Mouse (Mus musculus) adrenal gland, postnatal 10 days (tissue): Measurements from ENCODE around the gene Tpi1. TPM values are rescaled to one million over a fixed set of nuclear protein-coding genes. Genes with fewer than 3 reads are reported as not detected.
"Not testable (repeated sequence)": the region's sequence is repeated elsewhere in the genome, so short reads cannot be mapped to it uniquely, and the experiment has no call there.

Source experiments
- DNase-seq: peaks from one replicate; pipeline ENCODE4 v3.0.0; 2021; ENCODE audit warnings: mixed read lengths
- total RNA-seq, 2 experiments: library from RNA; stranded (reverse); gene quantifications; 2 replicates each; pipeline ENCODE4 v1.2.3; 2021

Gene Tpi1
- total RNA-seq, 2 experiments from 2014 or later: 504 to 601 TPM

DNA sequence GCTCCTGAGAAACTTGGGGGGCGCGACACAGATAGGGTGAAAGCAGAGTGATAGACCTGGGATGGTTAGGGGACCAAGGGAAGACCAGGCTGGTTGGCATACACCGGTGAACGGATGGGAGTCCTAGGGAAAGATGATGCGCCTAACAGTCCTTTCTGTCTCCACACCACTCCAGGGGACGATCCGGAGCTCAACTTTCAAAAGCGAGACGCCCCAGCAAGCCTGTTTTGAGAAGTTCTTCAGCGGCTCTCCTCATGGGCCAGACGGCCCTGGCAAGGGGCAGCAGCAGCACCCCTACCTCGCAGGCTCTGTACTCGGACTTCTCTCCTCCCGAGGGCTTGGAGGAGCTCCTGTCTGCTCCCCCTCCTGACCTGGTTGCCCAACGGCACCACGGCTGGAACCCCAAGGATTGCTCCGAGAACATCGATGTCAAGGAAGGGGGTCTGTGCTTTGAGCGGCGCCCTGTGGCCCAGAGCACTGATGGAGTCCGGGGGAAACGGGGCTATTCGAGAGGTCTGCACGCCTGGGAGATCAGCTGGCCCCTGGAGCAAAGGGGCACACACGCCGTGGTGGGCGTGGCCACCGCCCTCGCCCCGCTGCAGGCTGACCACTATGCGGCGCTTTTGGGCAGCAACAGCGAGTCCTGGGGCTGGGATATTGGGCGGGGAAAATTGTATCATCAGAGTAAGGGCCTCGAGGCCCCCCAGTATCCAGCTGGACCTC, 4.9 kb downstream of the Tpi1 start:
- DNase-seq: peak; percentile 90

DNA sequence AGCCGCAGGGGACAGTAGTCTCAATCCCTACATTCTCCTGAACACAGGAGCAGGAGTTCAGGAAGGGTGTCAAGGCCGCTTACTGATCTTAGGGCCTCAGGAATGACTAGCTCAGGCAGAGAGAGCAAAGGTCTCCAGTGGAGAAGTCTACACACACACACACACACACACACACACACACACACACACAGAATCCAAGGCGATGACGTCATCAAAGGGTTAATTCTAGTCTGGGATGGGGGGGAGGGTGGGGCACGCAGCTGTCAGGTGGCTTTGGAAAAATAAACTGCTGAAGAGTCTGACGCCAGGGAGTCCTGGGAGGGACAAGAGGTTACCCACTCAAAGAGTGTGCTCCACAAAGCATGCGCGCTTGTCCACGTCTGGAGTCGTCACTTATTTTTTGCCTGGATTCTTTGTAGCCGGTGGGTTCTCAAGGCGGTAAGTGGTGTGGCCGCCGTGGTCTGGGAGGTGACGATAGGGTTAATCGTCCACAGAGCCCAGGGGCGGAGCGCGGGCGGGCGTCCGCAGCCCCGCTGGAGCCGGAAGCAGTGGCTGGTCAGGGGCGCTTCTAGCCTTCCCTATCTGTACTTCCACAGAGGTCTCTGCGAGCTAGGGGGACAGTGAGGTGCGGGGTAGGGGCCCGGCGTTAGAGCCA, 5.6 kb downstream of the Tpi1 start, which contains the start of gene Spsb2:
Spsb2 (plus strand) TSS at position 304 of the 655 bp plus-strand sequence.
- DNase-seq: peak; percentile 87

DNA sequence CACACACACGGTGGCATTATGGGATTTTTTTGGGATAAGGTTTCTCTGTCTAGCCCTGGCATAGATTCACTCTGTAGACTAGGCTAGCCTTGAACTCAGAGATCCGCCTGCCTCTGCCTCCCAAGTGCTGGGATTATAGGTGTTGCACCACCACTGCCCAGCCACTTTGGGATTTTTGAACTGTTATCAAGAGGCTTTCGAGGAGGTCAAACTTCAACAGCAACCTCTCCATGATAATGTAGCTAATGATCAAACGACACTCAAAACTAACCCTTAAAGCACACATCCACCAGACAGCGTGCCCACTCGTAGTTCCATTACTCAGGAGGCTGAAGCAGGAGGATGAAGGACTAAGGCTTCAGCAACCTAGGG, 6.1 kb downstream of the Tpi1 start:
- no peak for DNase-seq

DNA sequence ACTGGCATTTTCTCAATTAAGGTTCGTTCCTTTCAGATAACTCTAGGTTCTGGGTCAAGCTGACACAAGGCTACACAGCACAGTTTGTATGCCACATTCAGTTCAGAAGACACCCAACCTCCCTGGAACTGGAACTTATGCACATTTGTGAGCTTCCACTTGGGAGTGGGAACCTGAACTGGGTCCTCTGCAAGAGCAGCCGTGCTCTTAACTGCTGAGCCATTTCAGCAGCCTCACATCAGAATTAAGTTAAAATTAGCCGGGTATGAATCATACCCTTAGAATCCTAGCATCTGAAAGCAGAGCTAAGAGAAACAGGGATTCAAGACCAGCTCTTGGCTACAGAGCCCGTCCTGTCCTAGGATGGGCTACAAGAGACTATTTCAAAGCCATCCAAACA, 6.7 kb downstream of the Tpi1 start:
- no peak for DNase-seq

DNA sequence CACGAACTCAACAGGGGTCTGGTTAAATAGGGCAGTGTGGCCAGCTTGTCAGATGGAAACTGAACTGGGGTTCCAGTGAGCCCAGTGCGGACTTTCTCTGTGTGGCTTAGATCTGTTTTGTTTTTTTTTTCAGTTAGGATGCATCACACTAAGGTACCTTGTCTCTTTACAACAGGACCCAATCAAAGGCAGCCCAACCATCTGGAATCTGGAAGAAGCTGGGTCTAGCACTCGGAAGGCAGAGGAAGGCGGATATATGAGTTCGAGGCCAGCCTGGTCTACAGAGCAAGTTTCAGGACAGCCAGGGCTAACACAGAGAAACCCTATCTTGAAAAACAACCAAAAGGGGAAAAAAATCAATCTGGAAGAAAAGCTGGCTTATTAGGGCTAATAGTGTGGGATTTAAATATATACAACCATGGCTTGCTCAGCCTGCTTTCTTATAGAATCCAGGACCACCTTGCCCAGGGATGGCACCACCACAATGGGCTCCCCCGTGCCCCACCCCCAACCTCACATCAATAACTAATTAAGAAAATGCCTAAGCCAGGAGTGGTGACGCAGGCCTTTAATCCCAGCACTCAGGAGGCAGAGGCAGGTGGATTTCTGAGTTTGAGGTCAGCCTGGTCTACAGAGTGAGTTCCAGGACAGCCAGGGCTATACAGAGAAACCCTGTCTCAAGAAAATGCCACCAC, 7.5 kb downstream of the Tpi1 start:
- DNase-seq: no peak

DNA sequence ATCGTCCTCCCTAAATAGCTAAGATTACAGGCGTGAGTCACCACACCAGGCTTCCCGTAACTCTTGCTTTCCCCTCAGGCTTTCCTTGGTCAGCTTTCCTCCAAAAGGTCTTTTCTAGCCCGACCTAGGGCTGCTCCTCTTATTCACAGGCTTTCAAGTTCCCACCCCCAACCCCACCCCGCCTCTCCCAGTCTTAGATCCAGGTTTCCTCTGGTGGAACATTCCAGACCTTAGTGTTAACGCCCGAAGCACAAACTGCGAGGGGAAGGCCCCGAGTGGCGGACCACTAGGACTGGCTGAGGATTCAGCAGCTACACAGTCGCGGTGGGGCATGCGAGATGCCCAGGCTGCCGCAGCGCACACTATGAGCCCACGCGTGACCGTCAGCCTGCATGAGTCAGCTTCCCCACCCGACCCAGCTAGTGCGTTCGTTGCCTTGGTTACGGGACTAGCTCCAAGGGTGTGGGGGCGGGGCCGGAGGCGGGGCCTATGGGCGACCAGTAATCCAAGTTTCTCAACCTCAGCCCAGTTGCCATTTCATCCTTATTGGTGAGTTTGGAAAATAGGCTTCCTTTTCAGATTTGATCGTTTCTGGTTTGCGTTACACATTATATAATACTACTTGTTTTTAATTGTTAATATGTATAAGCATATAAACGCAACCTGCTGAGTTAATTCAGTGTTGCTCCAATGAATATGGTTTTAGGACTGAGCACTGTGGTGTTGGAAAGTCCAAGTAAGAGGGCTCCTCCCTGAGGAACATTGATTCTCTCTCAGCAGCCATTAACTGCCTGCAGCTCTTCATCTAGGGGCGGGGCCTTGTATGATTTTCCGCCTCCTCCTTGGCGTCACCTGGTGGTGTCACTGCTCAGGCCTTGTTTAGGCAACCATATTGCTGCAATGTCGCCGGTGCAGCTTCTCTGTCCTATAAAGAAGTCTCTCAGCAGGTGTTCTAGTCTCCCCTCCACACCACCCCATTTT, 8.5 kb downstream of the Tpi1 start:
- DNase-seq: peak; percentile 97

DNA sequence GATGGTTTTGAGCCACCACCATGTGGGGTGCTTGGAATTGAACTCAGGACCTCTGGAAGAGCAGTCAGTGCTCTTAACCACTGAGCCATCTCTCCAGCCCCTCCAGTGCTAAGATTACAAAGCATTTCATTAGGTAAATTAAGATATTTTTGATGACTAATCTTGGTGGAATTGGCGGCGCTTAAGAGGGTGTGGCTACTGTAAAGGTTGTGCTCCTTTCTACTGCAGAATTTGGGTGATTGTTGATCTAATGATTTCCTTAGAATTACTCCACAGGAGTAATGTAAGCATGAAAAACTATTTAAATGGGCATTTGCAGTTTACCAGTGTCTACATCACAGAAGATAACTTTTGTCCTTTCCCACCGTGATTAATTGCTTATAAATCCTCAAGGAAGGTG, 9.8 kb downstream of the Tpi1 start:
- no peak for DNase-seq

DNA sequence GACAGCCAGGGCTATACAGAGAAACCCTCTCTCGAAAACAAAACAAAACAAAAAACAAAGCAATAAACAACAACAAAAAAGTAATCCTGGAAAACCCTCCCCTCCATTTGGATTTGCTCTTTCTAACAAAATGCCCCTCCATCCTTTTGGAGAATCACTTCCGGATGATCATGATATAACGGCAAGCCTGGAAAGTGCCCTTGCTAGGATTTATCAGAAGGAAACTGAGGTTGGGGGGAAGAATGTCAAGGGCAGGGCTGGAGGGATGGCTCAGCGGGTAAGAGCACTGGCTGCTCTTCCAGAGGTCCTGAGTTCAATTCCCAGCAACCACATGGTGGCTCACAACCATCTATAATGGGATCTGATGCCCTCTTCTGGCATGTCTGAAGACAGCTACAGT, 10.4 kb downstream of the Tpi1 start:
- not testable (repeated sequence) for DNase-seq

DNA sequence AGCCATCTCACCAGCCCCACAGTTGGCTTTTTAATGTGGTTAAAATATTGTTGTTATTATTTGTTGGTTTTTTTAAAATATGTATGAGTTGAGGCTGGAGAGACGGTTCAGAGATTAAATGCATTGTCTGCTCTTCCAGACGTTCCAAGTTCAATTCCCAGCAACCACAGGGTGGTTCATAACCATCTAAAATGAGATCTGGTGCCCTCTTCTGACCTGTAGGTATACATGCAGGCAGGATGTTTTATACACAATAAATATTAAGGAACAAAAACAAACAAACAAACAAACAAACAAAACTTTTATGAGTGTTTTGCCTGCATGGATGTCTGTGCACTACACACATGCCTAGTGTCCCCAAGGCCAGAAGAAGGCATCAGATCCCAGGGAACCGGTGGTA, 11.0 kb downstream of the Tpi1 start:
- no peak for DNase-seq

DNA sequence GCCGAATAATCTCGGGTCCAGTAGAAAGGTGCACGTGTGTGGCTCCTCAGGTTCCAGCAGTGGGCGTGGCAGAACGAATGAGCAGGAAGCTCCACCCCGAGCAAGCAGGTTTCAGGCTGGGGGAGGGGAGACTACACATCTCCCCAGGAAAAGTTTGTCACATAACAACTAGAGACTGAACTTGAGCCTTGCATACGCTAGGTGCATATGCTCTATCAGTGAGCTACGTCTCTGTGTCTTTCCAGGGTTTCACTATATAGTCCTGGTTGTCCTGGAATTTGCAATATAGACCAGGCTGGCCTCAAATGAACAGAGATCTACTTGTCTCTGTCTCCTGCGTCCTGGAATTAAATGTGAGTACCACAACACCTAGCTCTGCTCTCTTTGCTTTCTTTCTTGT, 11.7 kb downstream of the Tpi1 start:
- not testable (repeated sequence) for DNase-seq

DNA sequence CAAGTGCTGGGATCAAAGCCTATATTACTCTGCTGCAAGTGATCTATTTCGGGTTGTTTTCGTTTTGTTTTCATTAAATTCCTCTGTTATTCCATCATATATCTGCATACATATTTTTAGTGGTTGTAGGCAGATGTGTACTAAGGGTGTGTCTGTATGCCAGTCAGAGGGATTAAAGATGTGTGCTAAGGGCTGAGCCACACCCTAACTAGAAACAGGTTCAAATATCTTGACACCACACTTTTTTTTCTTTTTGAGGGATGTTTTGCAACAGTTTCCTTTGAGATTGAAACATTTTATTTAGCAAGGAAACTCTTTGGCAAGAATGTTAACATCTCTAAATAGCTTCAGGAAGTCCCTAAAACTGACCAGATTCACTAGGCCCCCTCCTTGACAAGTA, 17.9 kb downstream of the Tpi1 start:
- DNase-seq: no peak

DNA sequence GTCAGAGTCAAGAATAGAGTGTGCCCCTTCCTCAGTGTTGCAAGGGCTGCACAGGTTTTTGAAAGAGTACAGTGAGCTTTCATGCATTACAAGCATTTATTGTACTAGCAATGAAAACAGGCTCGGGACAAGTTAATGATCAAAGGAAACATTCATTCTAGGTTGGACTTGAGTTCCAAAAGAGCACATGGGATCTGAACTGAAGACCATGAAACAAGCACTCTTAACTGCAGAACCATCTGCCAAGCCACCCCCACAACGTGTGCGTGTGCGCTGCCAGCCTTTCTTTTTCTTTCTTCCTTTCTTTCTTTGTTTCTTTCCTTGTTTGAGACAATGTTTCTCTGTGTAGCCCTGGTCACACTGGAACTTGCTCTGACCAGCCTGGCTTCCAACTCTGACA, 18.3 kb downstream of the Tpi1 start:
- DNase-seq: no peak

DNA sequence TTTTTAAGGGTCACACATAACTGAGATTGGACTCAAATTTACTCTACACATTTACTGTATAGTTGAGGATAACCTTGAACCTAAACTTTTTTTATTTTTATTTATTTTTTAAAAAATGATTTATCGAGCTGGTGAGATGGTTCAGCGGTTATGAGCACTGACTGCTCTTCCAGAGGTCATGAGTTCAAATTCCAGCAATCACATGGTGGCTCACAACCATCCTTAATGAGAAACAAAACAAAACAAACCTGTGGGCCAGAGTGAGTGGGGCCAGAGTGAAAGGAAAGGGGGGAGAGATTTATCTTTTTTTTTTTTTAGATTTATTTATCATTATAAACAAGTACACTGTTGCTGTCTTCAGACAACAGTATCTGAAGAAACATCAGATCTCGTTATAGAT, 22.2 kb downstream of the Tpi1 start:
- DNase-seq: no peak

DNA sequence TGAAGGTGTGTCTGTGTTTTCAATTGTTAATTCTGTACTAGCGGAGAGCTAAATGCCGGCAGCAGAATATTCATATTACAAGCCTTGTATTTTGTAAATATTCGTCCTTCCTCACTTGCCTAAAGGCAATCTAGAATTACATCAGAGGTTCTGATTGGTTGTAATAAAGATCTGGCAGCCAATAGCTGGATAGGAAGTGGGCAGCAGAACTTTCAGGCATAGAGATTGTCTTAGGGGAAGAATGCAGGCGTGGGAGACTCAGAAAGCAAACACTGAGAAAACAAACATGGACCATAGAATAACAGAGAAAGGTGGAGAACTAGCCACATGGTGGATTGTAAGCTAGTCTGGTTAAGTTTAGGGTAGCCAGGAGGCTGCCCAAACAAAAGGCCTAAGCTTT, 24.0 kb downstream of the Tpi1 start:
- DNase-seq: no peak

DNA sequence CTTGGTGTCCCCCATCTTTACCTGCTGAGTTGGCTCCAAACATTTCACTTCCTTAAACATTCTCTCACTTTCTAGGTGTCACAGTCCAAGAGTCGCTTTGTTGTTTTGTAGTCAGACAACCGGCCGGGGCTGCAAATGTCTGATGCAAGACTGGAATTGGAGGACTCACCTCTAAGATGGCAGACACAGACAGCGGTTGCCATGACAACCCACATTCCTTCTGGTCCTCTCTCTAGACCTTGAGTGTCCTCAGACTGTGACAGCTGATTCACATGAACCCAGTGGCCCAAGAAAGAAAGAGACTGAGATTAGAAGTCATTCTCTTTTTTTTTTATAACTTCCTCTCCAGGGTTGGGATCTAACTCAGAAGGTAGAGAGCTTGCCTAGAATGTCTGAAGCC, 24.6 kb downstream of the Tpi1 start:
- DNase-seq: no peak

DNA sequence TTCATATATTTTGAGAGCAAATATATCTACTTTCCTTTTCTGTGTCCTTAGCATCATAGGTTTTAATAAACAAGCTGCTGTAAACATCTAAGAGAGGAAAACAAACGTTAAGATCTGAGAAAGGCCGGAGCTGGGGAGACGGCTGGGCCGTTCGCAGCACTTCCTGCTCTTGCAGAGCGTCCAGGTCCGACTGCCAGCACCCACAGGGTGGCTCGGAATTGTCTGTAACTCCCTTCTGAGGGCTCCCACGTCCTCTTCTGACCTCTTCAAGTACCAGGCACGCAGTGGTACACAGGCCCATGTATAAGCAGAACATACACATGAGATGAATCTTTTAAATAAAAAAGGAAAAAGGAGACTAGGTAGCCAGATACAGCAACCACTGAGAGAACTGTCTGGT, 26.4 kb downstream of the Tpi1 start:
- no peak for DNase-seq

DNA sequence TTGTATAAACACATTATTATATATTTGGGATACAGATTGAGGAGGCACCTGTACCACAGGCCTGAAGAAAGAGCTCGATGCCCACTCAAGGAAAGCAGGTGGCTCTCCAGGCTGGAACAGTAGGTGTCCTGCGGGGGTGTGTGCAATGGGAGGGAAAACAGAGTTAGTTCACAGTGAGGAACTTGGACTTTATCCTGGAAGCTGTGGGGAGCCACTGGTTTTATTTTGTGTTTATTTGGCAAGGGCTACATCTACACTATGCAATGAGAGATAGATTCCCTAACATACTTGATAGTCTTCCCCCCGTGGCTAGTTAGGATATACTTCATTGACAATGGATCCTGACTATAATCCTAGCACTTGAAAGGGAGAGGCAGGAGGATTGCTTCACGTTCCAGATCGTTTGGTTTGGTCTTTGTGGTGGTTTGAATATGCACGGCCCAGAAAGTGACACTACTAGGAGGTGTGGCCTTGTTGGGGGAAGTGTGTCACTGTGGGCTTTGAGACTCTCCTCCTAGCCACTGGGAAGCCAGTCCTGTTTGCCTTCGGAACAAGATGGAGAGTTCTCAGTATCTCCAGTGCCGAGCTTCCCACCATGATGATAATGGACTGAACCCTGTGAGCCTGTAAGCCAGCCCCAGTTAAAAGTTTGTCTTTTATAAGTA, 27.2 kb downstream of the Tpi1 start:
- DNase-seq: no peak

DNA sequence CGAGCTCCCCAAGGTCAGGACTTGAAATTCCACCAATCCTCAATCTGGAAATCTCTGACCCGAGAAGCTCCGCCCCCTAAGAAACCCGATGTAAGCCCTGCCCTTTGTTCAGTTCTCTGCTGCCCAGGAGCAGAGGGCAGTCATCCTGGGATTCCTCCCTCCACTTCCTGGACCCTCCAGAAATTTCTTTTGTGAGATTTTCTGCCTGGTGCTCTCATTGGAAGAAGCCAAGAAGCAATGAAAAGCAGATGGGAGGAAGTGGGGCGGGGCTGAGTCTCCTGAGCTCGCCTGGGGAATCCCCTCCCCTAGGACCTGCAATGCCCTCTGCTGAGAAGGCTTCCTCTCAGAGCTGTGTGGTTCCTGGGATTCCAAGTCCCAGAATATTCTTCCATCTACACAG, 31.7 kb downstream of the Tpi1 start:
- DNase-seq: no peak

DNA sequence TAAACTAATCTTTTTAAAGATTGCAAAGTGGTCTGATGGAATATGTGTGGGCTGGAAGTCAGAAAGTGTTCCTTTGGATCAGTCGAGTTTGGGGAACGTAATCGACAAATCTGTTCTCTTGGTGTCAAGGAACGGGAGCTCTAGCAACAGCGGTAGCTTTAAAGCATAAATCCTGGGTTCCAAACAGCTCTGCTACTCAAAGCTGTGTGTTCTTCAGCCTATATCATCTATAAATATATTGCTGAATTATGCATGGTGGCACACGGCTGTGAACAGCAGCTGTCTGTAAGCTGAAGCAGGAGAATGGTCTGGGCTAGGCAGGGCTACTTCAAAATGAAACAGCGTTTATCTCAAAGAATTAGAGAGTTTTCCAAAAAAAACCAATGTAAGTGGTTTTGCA, 33.2 kb downstream of the Tpi1 start:
- no peak for DNase-seq

DNA sequence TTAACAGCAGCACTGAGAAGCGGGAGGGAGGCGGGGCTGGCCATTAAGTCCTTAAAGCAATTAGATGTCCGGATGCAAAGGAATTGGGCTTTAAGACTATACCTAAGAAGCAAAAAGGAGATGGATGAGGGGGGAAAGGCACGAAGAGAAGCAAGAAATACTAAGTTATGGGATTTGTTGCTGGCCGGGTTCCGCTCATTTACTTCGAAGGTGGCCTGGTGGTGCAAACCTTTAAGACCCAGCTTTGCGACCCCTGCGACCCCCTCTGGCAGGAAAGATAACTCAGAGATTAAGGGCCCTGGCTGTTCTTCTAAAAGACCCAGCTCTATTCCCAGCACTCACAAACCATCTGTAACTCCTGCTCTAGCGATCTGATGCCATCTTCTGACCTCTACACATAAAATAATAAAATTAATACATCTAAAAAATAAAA, 34.1 kb downstream of the Tpi1 start:
- no peak for DNase-seq

DNA sequence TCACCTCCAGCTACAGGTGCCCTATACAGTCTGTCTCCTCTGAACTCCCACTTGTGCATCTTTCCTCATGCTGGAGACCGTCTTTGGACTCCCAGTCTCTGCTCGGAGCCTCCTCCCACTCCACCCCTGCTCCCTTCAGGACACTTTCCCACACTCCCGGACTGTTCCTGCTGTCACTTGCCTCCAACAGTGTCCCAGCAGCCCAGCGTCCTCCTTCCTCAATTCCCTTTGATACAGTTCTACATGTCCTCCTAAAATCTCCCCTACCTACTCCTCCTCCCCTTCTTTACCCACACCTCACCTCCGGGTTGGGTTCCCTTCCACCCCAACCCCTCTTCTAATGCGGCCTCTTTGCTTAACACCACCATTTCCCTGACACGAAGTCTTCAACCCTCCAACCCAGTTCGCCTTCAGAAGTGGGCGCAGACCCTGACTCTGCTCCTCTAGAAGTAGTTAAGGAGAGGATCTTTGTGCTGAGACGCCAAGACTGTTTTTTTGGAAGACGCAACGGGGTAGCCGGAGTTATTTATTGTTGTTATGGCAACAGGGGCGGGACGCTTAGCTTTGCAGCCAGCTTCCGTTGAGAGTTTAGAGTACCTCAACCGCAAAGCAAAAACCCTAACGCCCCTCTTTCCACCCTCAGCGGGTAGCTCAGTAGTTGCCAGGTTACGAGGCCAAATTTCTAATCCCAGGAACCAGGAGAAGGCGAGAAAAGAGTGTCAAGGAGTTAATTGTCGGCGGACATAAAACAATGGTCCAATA, 34.7 kb downstream of the Tpi1 start, which contains the start of gene Lrrc23:
Lrrc23 (minus strand) TSS at position 506 of the 762 bp plus-strand sequence.
- peak; percentile 38 for DNase-seq
